Mouse (Mus musculus) monocyte, adult 2 months (primary cell): ENCODE measurements around the gene Mcat.

Experiments
- DNase-seq, 2 experiments: peaks; one replicate each; pipeline ENCODE4 v3.0.0; 2022; ENCODE audit warnings: low spot score in 2 of 2, low read depth in 1 of 2

Mcat gene

GRCm38 (mm10) chr15:83563327-83563856 lies at the start of gene Mcat, which contains the start of gene Tspo:
Gene Mcat (minus strand): TSS chr15:83563787.
Gene Tspo (plus strand): TSS chr15:83563592.
- peak in 1 of 2 experiments; percentile 22 for DNase-seq

GRCm38 (mm10) chr15:83607115-83607802 lies 43.7 kb upstream of the Mcat start:
- DNase-seq: peak in 1 of 2 experiments; percentile 15

DNA sequence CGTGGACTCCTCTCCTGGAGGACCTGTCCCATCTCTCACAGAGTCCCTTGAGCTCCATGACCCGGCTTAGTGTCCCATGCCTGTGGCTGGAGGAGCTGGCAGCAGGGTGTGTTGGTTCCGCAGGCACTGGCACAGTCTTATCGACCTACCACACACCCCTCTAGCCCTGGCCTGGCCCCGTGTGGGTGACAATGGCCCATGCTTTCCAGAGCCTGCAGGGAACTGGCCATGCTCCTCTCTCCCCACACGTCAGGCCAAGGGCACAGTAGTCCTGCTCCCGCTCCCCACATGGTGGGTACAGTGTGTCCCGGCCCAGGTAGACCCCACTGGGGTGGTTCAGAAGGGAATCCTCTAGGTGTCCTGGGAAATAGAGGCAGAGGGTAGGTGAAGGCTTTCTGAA lies 43.1 kb upstream of the Mcat start:
- no peak for DNase-seq

DNA sequence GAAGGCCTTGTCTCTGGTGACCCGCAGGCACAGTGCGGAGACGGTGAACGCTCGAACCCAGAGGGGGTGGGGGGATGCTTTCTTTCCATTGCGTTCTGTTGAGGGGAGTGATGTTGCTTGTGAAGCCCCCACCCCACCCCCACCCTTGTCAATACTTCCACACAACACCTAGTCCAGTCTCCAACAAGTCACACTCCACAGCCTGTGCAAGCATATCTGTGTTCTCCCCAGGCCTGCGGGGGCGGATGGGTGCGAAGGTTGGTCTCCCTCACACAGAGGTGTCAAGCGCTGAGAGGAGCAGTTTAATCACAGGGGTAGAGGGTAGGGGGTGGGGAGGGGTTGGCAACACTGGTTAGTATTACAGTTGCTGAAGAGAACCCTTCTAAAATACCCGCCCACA lies 42.6 kb upstream of the Mcat start:
- no peak for DNase-seq

- no peak for DNase-seq
These were observed 39.8 kb upstream of the Mcat start for GRCm38 (mm10) chr15:83603426-83603825.

GRCm38 (mm10) chr15:83603046-83603396 lies 39.4 kb upstream of the Mcat start:
- no peak for DNase-seq

- no peak for DNase-seq
These were observed 38.9 kb upstream of the Mcat start for GRCm38 (mm10) chr15:83602372-83603045.

DNA sequence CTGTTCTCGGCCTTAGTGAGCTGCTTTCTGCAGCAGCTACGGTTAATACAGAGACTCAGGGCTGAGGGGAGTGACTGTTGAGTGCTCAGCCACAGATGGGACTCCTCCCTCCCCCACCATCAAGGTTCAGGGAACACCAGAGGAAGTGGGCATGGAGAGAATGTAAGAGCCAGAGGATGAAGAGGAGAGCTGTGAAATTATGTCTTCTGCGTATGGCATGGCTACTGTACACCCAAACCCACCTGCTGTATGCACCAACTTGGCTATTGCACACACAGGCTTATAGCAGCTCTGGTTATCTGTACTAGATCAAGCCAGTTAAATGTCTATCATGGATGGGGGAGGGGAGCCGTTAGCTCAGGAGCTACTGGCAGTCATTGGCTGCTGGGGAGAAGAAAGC lies 37.6 kb upstream of the Mcat start:
- DNase-seq: no peak

DNA sequence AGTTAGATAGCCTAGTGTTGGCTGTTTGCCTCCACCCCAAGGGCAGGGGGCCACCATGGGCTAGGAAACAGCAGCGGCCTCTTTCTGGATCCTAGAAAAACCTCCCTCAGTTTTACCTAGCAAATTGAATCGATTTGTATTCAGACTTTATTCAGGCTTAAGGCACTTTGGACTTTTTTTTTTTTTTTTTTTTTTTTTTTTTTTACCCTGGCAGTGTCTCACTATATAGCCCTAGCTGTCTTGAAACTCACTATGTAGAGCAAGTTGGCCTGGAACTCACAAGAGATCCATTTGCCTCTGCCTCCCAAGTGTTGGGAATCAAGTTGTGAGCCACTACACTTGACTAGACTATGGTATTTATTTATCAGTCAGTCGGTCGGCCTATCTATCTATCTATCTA lies 33.2 kb upstream of the Mcat start:
- no peak for DNase-seq

GRCm38 (mm10) chr15:83595364-83595711 lies 31.8 kb upstream of the Mcat start:
- DNase-seq: no peak

DNA sequence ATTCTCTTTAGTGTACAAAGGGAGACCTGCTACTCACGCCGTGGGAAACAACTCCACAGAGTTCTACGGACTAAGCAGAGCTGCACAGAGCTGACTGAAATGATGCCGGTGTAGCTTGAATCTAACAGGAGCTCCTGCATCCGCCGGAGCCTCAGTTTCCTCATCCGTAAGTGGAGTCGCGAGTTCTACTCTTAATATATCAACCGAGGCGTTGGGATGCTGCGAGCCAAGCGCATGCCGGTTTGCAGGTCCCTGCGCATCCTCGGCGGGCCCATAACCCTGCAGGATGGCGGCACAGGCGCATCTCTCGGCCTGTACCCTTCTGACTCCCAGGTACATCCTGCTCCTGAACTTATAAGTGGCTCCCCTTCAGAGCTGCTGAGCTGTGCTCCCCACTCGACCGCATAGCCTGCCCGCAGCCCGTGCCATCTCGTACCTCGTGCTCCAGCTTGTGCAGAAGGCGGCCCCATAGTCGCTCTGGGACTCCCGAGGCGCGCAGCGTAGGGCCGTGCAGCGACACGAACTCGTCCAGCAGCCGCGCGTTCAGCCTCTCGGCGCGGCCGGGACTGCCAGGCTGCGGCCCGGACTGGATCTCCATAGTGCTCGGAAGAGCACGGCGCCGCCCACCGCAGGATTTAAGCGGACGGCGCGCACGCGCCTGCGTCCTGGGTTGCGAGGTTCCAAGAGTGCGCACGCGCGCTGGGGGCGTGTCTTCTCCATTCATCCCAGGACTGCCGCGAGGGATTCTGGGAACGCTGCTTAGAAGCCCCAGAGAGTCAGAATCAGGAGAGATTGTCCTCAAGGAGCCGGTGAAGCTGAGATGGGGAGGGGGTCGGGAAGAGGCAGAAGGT lies 31.2 kb upstream of the Mcat start, which contains the start of gene Ttll12:
Gene Ttll12, minus strand, starts transcription at position 645 of the 851 bp plus-strand sequence.
- DNase-seq: peak; percentile 52 to 65

DNA sequence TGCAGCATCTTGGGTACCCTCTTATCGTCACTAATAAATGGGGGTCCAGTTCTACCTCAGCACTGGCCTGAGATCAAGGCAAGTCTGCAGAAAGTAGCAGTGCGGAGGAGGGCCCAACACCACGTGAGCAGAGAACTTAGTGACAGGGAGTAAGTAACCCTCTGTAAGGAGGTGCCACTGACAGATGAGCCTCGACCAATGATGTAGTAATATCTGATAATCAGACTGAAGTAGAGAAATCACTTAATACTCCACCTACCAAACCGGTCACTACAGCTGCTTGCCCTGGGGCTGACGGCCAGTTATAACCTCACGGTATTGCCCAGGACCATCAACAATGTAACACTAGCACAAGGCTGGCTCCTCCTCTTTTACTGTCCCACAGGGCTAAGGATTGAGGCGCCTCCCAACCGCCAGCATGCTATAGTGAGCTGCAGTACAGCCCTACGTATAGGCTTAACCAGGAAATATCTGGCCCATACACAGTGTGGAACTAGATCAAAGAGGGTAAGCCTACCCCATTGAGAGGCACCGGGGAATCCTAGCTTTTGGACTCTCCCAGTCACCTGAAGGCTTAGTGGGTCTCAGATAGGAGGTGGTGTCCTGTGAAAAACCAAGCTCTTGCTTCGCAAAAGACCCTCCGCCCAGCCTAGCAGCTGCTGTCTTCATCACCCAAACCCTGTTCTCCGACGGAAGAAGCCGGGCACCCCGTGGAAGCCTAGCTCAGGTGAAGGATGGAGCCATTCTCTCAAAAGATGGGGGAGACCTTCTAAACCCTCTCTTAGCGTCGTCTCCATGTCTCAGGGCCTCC lies 30.3 kb upstream of the Mcat start:
- DNase-seq: no peak

DNA sequence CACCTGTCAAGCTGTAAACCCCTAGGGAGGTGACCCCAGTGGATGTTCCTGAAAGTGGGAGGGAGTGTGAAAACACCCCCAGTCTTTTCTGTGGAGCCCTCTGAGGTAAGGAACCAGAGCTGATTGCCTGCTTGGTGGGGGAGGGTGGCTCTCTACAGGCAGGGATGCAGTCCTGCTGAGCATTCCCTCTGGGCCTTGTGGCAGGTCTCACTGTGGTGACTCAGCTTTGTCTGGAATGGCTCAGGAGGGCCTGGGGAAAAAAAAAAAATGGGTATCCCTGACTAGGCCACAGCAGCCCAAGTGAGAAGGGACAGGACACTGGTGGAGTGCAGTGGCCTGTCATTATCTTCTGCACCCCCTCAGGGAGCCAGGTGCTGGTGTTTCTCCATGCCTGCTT lies 29.6 kb upstream of the Mcat start:
- no peak for DNase-seq

DNA sequence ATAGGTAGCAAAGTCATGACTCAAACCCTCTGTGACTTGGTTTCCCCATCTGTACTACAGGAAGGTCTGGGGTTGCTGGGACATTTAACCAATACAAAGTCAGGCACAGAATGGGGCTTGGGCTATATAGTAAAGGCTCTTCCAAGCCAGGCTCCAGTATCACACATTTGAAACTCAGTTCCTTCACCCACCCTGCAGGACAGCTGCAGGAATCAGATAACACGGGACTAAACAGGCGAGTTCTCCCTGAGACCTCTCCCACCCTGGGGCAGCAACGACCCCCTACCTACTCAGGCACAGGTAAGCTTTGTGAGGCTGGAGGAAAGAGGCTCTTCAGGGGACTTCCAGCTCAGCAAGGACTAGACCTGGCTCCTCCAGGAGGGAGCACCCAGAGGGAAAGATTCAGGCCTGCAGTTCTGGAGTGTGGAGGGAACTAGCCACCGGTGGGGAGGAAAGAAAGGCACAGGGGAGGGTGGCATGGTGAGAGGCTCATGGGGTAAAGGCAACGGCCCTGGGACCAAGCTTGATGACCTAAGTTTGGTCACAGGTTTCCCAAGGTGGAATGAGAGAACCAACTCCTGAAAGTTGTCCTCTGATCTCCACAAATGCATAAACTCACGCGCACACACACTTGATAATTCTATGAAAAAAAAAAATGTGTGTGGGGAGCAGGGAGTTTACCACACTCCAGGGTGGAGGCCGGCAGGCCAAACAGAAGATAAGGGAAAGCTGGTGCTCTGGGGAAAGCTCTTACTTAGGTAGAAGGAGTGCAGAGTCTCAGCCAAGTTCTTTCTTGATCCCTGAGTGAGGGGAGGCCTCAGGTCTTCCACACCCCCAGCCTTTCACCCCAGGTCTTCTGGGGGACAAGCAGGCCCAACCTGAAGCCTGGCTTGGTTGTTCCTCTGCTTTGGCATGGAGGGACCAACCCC lies 28.9 kb upstream of the Mcat start:
- no peak for DNase-seq

GRCm38 (mm10) chr15:83591758-83592157 lies 28.2 kb upstream of the Mcat start:
- no peak for DNase-seq

- DNase-seq: no peak
These were observed 27.3 kb upstream of the Mcat start for GRCm38 (mm10) chr15:83590841-83591240.

DNA sequence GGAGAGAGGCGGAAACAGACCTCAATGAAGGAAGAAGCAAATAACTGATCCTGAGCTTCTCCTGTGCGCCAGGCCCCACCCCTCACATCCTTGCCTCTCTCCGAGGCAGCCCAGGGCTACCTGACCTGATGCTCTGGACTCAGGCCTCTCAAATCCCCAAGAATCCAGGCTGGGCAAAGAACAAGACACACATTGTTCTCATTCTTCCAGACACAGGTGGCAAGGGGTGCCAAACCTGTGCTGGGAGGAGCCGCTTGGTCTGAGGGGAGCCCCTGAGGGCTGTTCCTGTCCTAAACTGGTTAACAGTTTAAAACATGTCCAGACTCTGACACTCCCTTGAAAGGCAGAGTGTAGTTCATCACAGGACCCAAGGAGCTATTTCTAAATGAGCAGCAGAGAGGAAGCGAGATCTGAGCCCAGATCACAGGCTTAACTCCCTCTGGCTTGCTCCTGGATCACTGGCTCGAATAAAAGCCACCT lies 21.2 kb upstream of the Mcat start:
- no peak for DNase-seq

GRCm38 (mm10) chr15:83583419-83584156 lies 20.0 kb upstream of the Mcat start:
- no peak for DNase-seq

- no peak for DNase-seq
These were observed 19.3 kb upstream of the Mcat start for GRCm38 (mm10) chr15:83582931-83583330.
